Mouse (Mus musculus) testis, postnatal 14 days (tissue): ENCODE measurements around the gene Nrip1.

ENCODE experiments used
- DNase-seq: peaks from one replicate; pipeline ENCODE4 v3.0.0; 2021; ENCODE audit warnings: low spot score

The Nrip1 gene

GRCm38 (mm10) chr16:76316940-76317822 lies 56.4 kb downstream of the Nrip1 start:
- DNase-seq: no peak

GRCm38 (mm10) chr16:76315642-76316041 lies 58.0 kb downstream of the Nrip1 start:
- DNase-seq: no peak

GRCm38 (mm10) chr16:76314013-76314950 lies 59.3 kb downstream of the Nrip1 start:
- DNase-seq: no peak

GRCm38 (mm10) chr16:76312887-76313420 lies 60.7 kb downstream of the Nrip1 start:
- DNase-seq: no peak

GRCm38 (mm10) chr16:76310791-76311190 lies 62.8 kb downstream of the Nrip1 start:
- no peak for DNase-seq

GRCm38 (mm10) chr16:76310286-76310685 lies 63.3 kb downstream of the Nrip1 start:
- DNase-seq: no peak

- no peak for DNase-seq
Measured at GRCm38 (mm10) chr16:76309280-76309679, 64.3 kb downstream of the Nrip1 start.

GRCm38 (mm10) chr16:76307039-76307438 lies 66.6 kb downstream of the Nrip1 start:
- DNase-seq: no peak

- DNase-seq: no peak
Measured at GRCm38 (mm10) chr16:76306446-76306845, 67.2 kb downstream of the Nrip1 start.

GRCm38 (mm10) chr16:76303436-76303835 lies 70.2 kb downstream of the Nrip1 start:
- no peak for DNase-seq

- no peak for DNase-seq
Measured at GRCm38 (mm10) chr16:76301728-76302050, 71.9 kb downstream of the Nrip1 start.

GRCm38 (mm10) chr16:76301037-76301727 lies 72.4 kb downstream of the Nrip1 start:
- no peak for DNase-seq

GRCm38 (mm10) chr16:76300452-76300851 lies 73.2 kb downstream of the Nrip1 start:
- no peak for DNase-seq

GRCm38 (mm10) chr16:76299511-76299910 lies 74.1 kb downstream of the Nrip1 start:
- no peak for DNase-seq

- DNase-seq: no peak
Measured at GRCm38 (mm10) chr16:76295322-76295721, 78.3 kb downstream of the Nrip1 start.

GRCm38 (mm10) chr16:76294550-76294949 lies 79.1 kb downstream of the Nrip1 start:
- DNase-seq: no peak

GRCm38 (mm10) chr16:76293765-76294463 lies 79.7 kb downstream of the Nrip1 start:
- DNase-seq: no peak

- no peak for DNase-seq
Measured at GRCm38 (mm10) chr16:76293176-76293575, 80.5 kb downstream of the Nrip1 start.

- peak; percentile 10 for DNase-seq
Measured at GRCm38 (mm10) chr16:76292656-76293055, 81.0 kb downstream of the Nrip1 start.

- DNase-seq: no peak
Measured at GRCm38 (mm10) chr16:76291366-76291765, 82.3 kb downstream of the Nrip1 start.

GRCm38 (mm10) chr16:76289495-76289894 lies 84.1 kb downstream of the Nrip1 start:
- no peak for DNase-seq
